Mouse (Mus musculus) neural tube, embryonic 12.5 days (tissue): ENCODE measurements at regions not wholly inside any gene's neighbourhood (a gene's known extent, or its start where the extent isn't known, plus 50 kb on each side); places are given as distances from the start of the nearest gene placed in this dataset.

Source experiments
- ATAC-seq: fragments of 200-750 bp; cut with Nextera tagmentation; 2 replicates; pipeline ENCODE4 v1.8.0; 2017; ENCODE audit warnings: low read depth, mild to moderate bottlenecking, moderate TSS enrichment, moderate library complexity; ENCODE audit not compliant: low FRiP score
- H3K27ac ChIP-seq: fragments of 300-500 bp; sonication (generic); 2 replicates; pipeline ENCODE4 v1.5.1; 2016
- H3K27me3 ChIP-seq: fragments of 300-500 bp; sonication (generic); replicated peaks from 2 replicates; pipeline ENCODE4 v1.6.1; 2016; ENCODE audit warnings: mild to moderate bottlenecking
- H3K36me3 ChIP-seq: fragments of 300-500 bp; sonication (generic); 2 replicates; pipeline ENCODE4 v1.6.1; 2016; ENCODE audit warnings: mild to moderate bottlenecking
- H3K4me1 ChIP-seq: fragments of 300-500 bp; sonication (generic); 2 replicates; pipeline ENCODE4 v1.6.1; 2016
- H3K4me2 ChIP-seq: fragments of 300-500 bp; sonication (generic); replicated peaks from 2 replicates; pipeline ENCODE4 v1.6.1; 2016; ENCODE audit warnings: mild to moderate bottlenecking
- H3K4me3 ChIP-seq: fragments of 300-500 bp; sonication (generic); 2 replicates; pipeline ENCODE4 v1.5.1; 2016
- H3K9ac ChIP-seq: fragments of 300-500 bp; sonication (generic); 2 replicates; pipeline ENCODE4 v1.6.1; 2016; ENCODE audit warnings: mild to moderate bottlenecking
- H3K9me3 ChIP-seq: fragments of 300-500 bp; sonication (generic); 2 replicates; pipeline ENCODE4 v1.6.1; 2016; ENCODE audit warnings: mild to moderate bottlenecking
- WGBS: fragments of 180-500 bp; shearing (Covaris S2); methylation state at CpG from one replicate; pipeline ENCODE4 v1.1.7; 2016; 5-methylcytosine and 5-hydroxymethylcytosine counted together

GRCm38 (mm10) chr10:72393279-72394041 lies 261.2 kb upstream of the Zwint start:
- WGBS, result 90% methylated on average over 12 of the region's 12 CpGs
- no peaks in the 10 kb centered on the region for H3K9me3 ChIP-seq
- ATAC-seq, result no peak

GRCm38 (mm10) chr10:72394367-72394766 lies 260.3 kb upstream of the Zwint start:
- no peak for ATAC-seq
- H3K4me2 ChIP-seq, result no peak overlapping the region
- H3K27ac ChIP-seq, result no peak overlapping the region
- no peaks in the 10 kb centered on the region for H3K9me3 ChIP-seq
- H3K4me1 ChIP-seq, result no peaks in the 10 kb centered on the region
- H3K36me3 ChIP-seq, result no peaks in the 10 kb centered on the region
- H3K9ac ChIP-seq, result no peak overlapping the region
- no peaks in the 10 kb centered on the region for H3K27me3 ChIP-seq
- no peak overlapping the region for H3K4me3 ChIP-seq
- WGBS, result 88% methylated on average over 1 of the region's 1 CpGs

More at GRCm38 (mm10) chr10:72393279-72394041, 261.2 kb upstream of the Zwint start:
- H3K4me1 ChIP-seq, result no peaks in the 10 kb centered on the region
- H3K36me3 ChIP-seq, result no peaks in the 10 kb centered on the region
- H3K9ac ChIP-seq, result no peak overlapping the region
- H3K4me2 ChIP-seq, result no peak overlapping the region
- no peak overlapping the region for H3K4me3 ChIP-seq
- H3K27ac ChIP-seq, result no peak overlapping the region
- no peaks in the 10 kb centered on the region for H3K27me3 ChIP-seq

GRCm38 (mm10) chr10:72403290-72403689 lies 251.4 kb upstream of the Zwint start:
- H3K27me3 ChIP-seq, result no peaks in the 10 kb centered on the region
- H3K36me3 ChIP-seq, result no peaks in the 10 kb centered on the region
- no peak overlapping the region for H3K4me2 ChIP-seq
- no peak overlapping the region for H3K27ac ChIP-seq
- no peak for ATAC-seq
- WGBS, result 78% methylated on average over 4 of the region's 4 CpGs
- H3K9me3 ChIP-seq, result no peaks in the 10 kb centered on the region
- H3K4me3 ChIP-seq, result no peak overlapping the region
- H3K9ac ChIP-seq, result no peak overlapping the region
- no peaks in the 10 kb centered on the region for H3K4me1 ChIP-seq

GRCm38 (mm10) chr10:72410305-72410704 lies 244.3 kb upstream of the Zwint start:
- Histone ChIP-seq H3K4me3 (no peak overlapping the region), H3K27me3 (no peaks in the 10 kb centered on the region), H3K4me2 (no peak overlapping the region), H3K9me3 (no peaks in the 10 kb centered on the region), H3K9ac (no peak overlapping the region), H3K36me3 (no peaks in the 10 kb centered on the region), H3K27ac (no peak overlapping the region), H3K4me1 (no peaks in the 10 kb centered on the region)
- no peak for ATAC-seq
- 84% methylated on average over 3 of the region's 3 CpGs for WGBS

GRCm38 (mm10) chr10:72411670-72412069 lies 243.0 kb upstream of the Zwint start:
- WGBS, result 80% methylated on average over 6 of the region's 6 CpGs
- H3K9ac ChIP-seq, result no peak overlapping the region
- ATAC-seq, result no peak
- H3K4me1 ChIP-seq, result no peaks in the 10 kb centered on the region
- H3K27me3 ChIP-seq, result no peaks in the 10 kb centered on the region
- H3K4me3 ChIP-seq, result no peak overlapping the region
- no peaks in the 10 kb centered on the region for H3K9me3 ChIP-seq
- no peak overlapping the region for H3K4me2 ChIP-seq
- H3K36me3 ChIP-seq, result no peaks in the 10 kb centered on the region
- no peak overlapping the region for H3K27ac ChIP-seq

GRCm38 (mm10) chr10:72454629-72455028 lies 200.0 kb upstream of the Zwint start:
- no peak overlapping the region for H3K4me3 ChIP-seq
- H3K27ac ChIP-seq, result no peak overlapping the region
- ATAC-seq, result no peak
- H3K4me1 ChIP-seq, result no peaks in the 10 kb centered on the region
- H3K27me3 ChIP-seq, result no peaks in the 10 kb centered on the region
- no peaks in the 10 kb centered on the region for H3K36me3 ChIP-seq
- no peaks in the 10 kb centered on the region for H3K9me3 ChIP-seq
- H3K4me2 ChIP-seq, result no peak overlapping the region
- H3K9ac ChIP-seq, result no peak overlapping the region
- 91% methylated on average over 4 of the region's 4 CpGs for WGBS

- H3K9me3 ChIP-seq, result no peaks in the 10 kb centered on the region
- no peak for ATAC-seq
- H3K4me2 ChIP-seq, result no peak overlapping the region
- H3K36me3 ChIP-seq, result no peaks in the 10 kb centered on the region
- no peak overlapping the region for H3K4me3 ChIP-seq
- 76% methylated on average over 3 of the region's 3 CpGs for WGBS
- no peaks in the 10 kb centered on the region for H3K27me3 ChIP-seq
- no peak overlapping the region for H3K9ac ChIP-seq
- no peak overlapping the region for H3K27ac ChIP-seq
- H3K4me1 ChIP-seq, result no peaks in the 10 kb centered on the region
These were observed 170.3 kb upstream of the Zwint start for GRCm38 (mm10) chr10:72484315-72484714.

- Histone ChIP-seq H3K4me1 (no peaks in the 10 kb centered on the region), H3K9ac (no peak overlapping the region), H3K4me2 (no peak overlapping the region), H3K27ac (no peak overlapping the region), H3K27me3 (no peaks in the 10 kb centered on the region), H3K36me3 (no peaks in the 10 kb centered on the region), H3K9me3 (no peaks in the 10 kb centered on the region), H3K4me3 (no peak overlapping the region)
- 76% methylated on average over 3 of the region's 3 CpGs for WGBS
- no peak for ATAC-seq
These were observed 122.2 kb upstream of the Zwint start for GRCm38 (mm10) chr10:72532431-72532830.

- H3K36me3 ChIP-seq, result no peaks in the 10 kb centered on the region
- H3K27ac ChIP-seq, result no peak overlapping the region
- no peaks in the 10 kb centered on the region for H3K4me1 ChIP-seq
- no peak for ATAC-seq
- no peaks in the 10 kb centered on the region for H3K9me3 ChIP-seq
- H3K27me3 ChIP-seq, result no peaks in the 10 kb centered on the region
- no peak overlapping the region for H3K4me3 ChIP-seq
- 82% methylated on average over 3 of the region's 3 CpGs for WGBS
- H3K4me2 ChIP-seq, result no peak overlapping the region
- H3K9ac ChIP-seq, result no peak overlapping the region
These were observed 121.2 kb upstream of the Zwint start for GRCm38 (mm10) chr10:72533427-72533826.

GRCm38 (mm10) chr10:72533859-72534258 lies 120.8 kb upstream of the Zwint start:
- no peaks in the 10 kb centered on the region for H3K4me1 ChIP-seq

GRCm38 (mm10) chr10:72549564-72549963 lies 105.1 kb upstream of the Zwint start:
- no peaks in the 10 kb centered on the region for H3K27me3 ChIP-seq
- H3K9ac ChIP-seq, result no peak overlapping the region
- no peaks in the 10 kb centered on the region for H3K4me1 ChIP-seq
- H3K9me3 ChIP-seq, result no peaks in the 10 kb centered on the region
- no peak overlapping the region for H3K4me2 ChIP-seq
- WGBS, result 86% methylated on average over 1 of the region's 1 CpGs
- no peak overlapping the region for H3K4me3 ChIP-seq
- no peak overlapping the region for H3K27ac ChIP-seq
- no peak for ATAC-seq
- H3K36me3 ChIP-seq, result no peaks in the 10 kb centered on the region

More at GRCm38 (mm10) chr10:72533859-72534258, 120.8 kb upstream of the Zwint start:
- 82% methylated on average over 4 of the region's 4 CpGs for WGBS
- no peak overlapping the region for H3K27ac ChIP-seq
- H3K4me3 ChIP-seq, result no peak overlapping the region
- H3K4me2 ChIP-seq, result no peak overlapping the region
- no peaks in the 10 kb centered on the region for H3K36me3 ChIP-seq
- ATAC-seq, result no peak
- no peaks in the 10 kb centered on the region for H3K27me3 ChIP-seq
- no peaks in the 10 kb centered on the region for H3K9me3 ChIP-seq
- no peak overlapping the region for H3K9ac ChIP-seq

GRCm38 (mm10) chr10:72551561-72551960 lies 103.1 kb upstream of the Zwint start:
- 80% methylated on average over 7 of the region's 7 CpGs for WGBS
- Histone ChIP-seq H3K4me1 (no peaks in the 10 kb centered on the region), H3K4me2 (no peak overlapping the region), H3K27ac (no peak overlapping the region), H3K27me3 (no peaks in the 10 kb centered on the region), H3K9me3 (no peaks in the 10 kb centered on the region), H3K4me3 (no peak overlapping the region), H3K36me3 (no peaks in the 10 kb centered on the region), H3K9ac (no peak overlapping the region)
- no peak for ATAC-seq

- WGBS, result 65% methylated on average over 9 of the region's 9 CpGs
- Histone ChIP-seq H3K27ac (no peak overlapping the region), H3K27me3 (no peaks in the 10 kb centered on the region), H3K9me3 (no peaks in the 10 kb centered on the region), H3K4me1 (no peaks in the 10 kb centered on the region), H3K9ac (no peak overlapping the region), H3K4me2 (no peak overlapping the region), H3K4me3 (no peak overlapping the region), H3K36me3 (no peaks in the 10 kb centered on the region)
- peak; percentile 80 for ATAC-seq
These were observed 80.5 kb upstream of the Zwint start for GRCm38 (mm10) chr10:72573991-72574652.
